Mouse (Mus musculus): ENCODE measurements around the gene Wdr37. TPM values are rescaled to one million over a fixed set of nuclear protein-coding genes. Genes with fewer than 3 reads are reported as not detected.

Gene Wdr37
- total RNA-seq, 2 experiments from 2014 or later: 15.6 to 34.1 TPM

GRCm38 (mm10) chr13:8780441-8780840 is 91.3 kb downstream of the Wdr37 start:
- peak; percentile 85 for ATAC-seq (replicated peaks; ENCODE audit: low FRiP score, low TSS enrichment, poor library complexity, severe bottlenecking)

DNA sequence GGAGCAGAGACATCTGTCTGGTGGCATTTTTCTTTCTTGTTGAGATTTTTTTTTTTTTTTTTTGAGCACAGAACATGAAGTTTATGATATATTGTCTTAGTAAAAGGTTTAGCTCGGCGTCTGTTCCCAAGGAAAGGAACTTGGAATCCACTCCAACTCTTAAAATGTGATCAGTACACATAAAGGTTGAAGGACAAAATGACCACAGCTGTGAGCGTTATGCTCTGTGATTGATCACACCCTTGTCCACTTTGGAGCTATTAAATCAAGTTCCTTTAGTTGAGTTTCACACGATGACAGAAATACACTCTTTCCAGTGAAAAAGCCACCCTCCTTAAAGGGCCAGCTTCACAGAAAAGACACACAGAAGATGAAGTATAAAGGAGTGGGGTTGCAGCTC is 101.1 kb downstream of the Wdr37 start:
- ATAC-seq (replicated peaks; ENCODE audit: low FRiP score, low TSS enrichment, poor library complexity, severe bottlenecking): no peak

GRCm38 (mm10) chr13:8769654-8770227 is 102.0 kb downstream of the Wdr37 start:
- no peak for ATAC-seq (replicated peaks; ENCODE audit: low FRiP score, low TSS enrichment, poor library complexity, severe bottlenecking)

DNA sequence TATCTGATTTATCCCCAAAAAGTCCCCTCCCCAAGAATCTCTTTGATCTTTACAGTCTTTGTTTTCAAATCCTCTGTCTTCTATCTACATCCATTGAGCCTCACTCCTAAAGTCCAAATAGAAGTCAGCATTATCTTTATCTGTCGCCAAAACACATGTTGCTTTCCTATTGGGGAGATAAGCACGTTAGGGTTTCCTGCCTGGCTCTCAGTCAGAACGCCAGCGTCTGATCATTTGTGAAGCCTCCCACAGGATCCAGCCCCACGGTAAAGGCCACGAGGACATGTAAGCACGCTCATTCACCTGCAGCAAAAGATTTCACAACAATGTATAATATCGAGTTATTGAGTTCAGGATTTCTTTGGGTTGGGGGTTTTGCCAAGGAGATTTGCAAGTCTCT is 110.8 kb downstream of the Wdr37 start:
- ATAC-seq (replicated peaks; ENCODE audit: low FRiP score, low TSS enrichment, poor library complexity, severe bottlenecking): peak; percentile 83

Other genes with a start within 250 kb of the Wdr37 start
- gene Idi1, start 13.6 kb upstream of the Wdr37 start, total RNA-seq (2014; fragmentation: Nextera tagmentation): 25.7 and 30.0 TPM in 2 replicates
- gene Idi1, start 13.6 kb upstream of the Wdr37 start, total RNA-seq (2017): 64.9 and 102 TPM in 2 replicates
- gene Gm9745, start 76.3 kb upstream of the Wdr37 start, total RNA-seq (2014; fragmentation: Nextera tagmentation): not detected in 2 replicates
- not detected in 2 replicates for gene Gm9745, start 76.3 kb upstream of the Wdr37 start, total RNA-seq (2017)
- 0.66 TPM in 1 of 2 replicates, not detected in the other for gene Idi2, start 81.0 kb upstream of the Wdr37 start, total RNA-seq (2014; fragmentation: Nextera tagmentation)
- 1.5 TPM in 1 of 2 replicates, not detected in the other for gene Idi2, start 81.0 kb upstream of the Wdr37 start, total RNA-seq (2017)
- 91.9 and 100 TPM in 2 replicates for gene Gtpbp4, start 124.2 kb upstream of the Wdr37 start, total RNA-seq (2014; fragmentation: Nextera tagmentation)
- gene Gtpbp4, start 124.2 kb upstream of the Wdr37 start, total RNA-seq (2017): 177 and 213 TPM in 2 replicates
- 76.6 and 80.3 TPM in 2 replicates for gene Larp4b, start 222.0 kb upstream of the Wdr37 start, total RNA-seq (2014; fragmentation: Nextera tagmentation)
- 93.4 and 118 TPM in 2 replicates for gene Larp4b, start 222.0 kb upstream of the Wdr37 start, total RNA-seq (2017)